Mouse (Mus musculus) spleen, adult 2 months (tissue): ENCODE measurements around the gene Lpin2. TPM values are rescaled to one million over a fixed set of nuclear protein-coding genes. Genes with fewer than 3 reads are reported as not detected.

Source experiments
- DNase-seq, 2 experiments: peaks; one replicate each; pipeline versions ENCODE4 v3.0.0 to v3.0.0-alpha.2; 2012 to 2021; ENCODE audit warnings: low spot score in 2 of 2, low read depth in 1 of 2
- H3K27ac ChIP-seq: fragments of 200-500 bp; 2 replicates; pipeline ENCODE4 v1.5.1; 2012; ENCODE audit warnings: low read length, inconsistent platforms; ENCODE audit not compliant: insufficient read depth
- H3K27me3 ChIP-seq: fragments of 200-500 bp; 2 replicates; pipeline ENCODE4 v1.6.1; 2012; ENCODE audit warnings: mild to moderate bottlenecking, moderate library complexity, low read length, inconsistent platforms; ENCODE audit not compliant: control insufficient read depth, insufficient read depth
- H3K36me3 ChIP-seq: fragments of 200-500 bp; 2 replicates; pipeline ENCODE4 v1.6.1; 2012; ENCODE audit warnings: mild to moderate bottlenecking, low read length, inconsistent platforms; ENCODE audit not compliant: control insufficient read depth, insufficient read depth
- H3K4me1 ChIP-seq: fragments of 200-500 bp; 2 replicates; pipeline ENCODE4 v1.6.1; 2011; ENCODE audit warnings: inconsistent platforms; ENCODE audit not compliant: control insufficient read depth, insufficient read depth, insufficient read length
- H3K4me3 ChIP-seq: fragments of 200-500 bp; 2 replicates; pipeline ENCODE4 v1.5.1; 2011; ENCODE audit warnings: mild to moderate bottlenecking, inconsistent platforms; ENCODE audit not compliant: insufficient read depth, insufficient read length; ENCODE audit errors: extremely low read depth
- CTCF ChIP-seq: fragments of 200-500 bp; IDR thresholded peaks from 2 replicates; pipeline ENCODE4 v1.5.1; 2011; ENCODE audit warnings: mild to moderate bottlenecking, inconsistent platforms; ENCODE audit not compliant: insufficient read depth, insufficient read length, insufficient replicate concordance; ENCODE audit errors: extremely low read depth
- POLR2A ChIP-seq: fragments of 200-500 bp; IDR thresholded peaks from 2 replicates; pipeline ENCODE4 v1.6.1; 2011; ENCODE audit warnings: low read depth, low read length, inconsistent platforms
- WGBS: fragments of 180-500 bp; shearing (Covaris S2); methylation state at CpG from one replicate; pipeline ENCODE4 v1.1.7; 2018; 5-methylcytosine and 5-hydroxymethylcytosine counted together
- polyA plus RNA-seq: library from polyadenylated mRNA; depleted of rRNA; stranded (reverse); fragments of >200 nt; gene quantifications from 2 replicates; pipeline ENCODE4 v1.2.3, GENCODE M21; 2012

Lpin2 gene
- polyA plus RNA-seq, 1 experiment, result 13.4 TPM

GRCm38 (mm10) chr17:71228651-71229050 lies 46.3 kb downstream of the Lpin2 start:
- H3K36me3 ChIP-seq, result peaks cover 14% of the 10 kb centered on the region
- TF ChIP-seq POLR2A (no peak), CTCF (no peak)
- H3K27ac ChIP-seq, result no peak overlapping the region
- 89% methylated on average over 7 of the region's 7 CpGs for WGBS
- peaks cover 9% of the 10 kb centered on the region for H3K4me1 ChIP-seq
- H3K27me3 ChIP-seq, result no peaks in the 10 kb centered on the region
- DNase-seq, result no peak
- H3K4me3 ChIP-seq, result no peak overlapping the region

GRCm38 (mm10) chr17:71230108-71230709 lies 47.8 kb downstream of the Lpin2 start:
- 84% methylated on average over 9 of the region's 9 CpGs for WGBS
- Histone ChIP-seq H3K27me3 (no peaks in the 10 kb centered on the region), H3K36me3 (peaks cover 16% of the 10 kb centered on the region), H3K27ac (no peak overlapping the region), H3K4me1 (peaks cover 1% of the 10 kb centered on the region; the same call in 1 of the 2 replicates), H3K4me3 (no peak overlapping the region)
- no peak for TF ChIP-seq POLR2A
- no peak for TF ChIP-seq CTCF
- DNase-seq, result no peak

- Histone ChIP-seq H3K27ac (no peak overlapping the region), H3K4me3 (no peak overlapping the region), H3K27me3 (no peaks in the 10 kb centered on the region), H3K4me1 (no peaks in the 10 kb centered on the region), H3K36me3 (peaks cover 20% of the 10 kb centered on the region)
- TF ChIP-seq POLR2A (no peak), CTCF (no peak)
- 79% methylated on average over 2 of the region's 2 CpGs for WGBS
- no peak for DNase-seq
Observed at GRCm38 (mm10) chr17:71231998-71232397, 49.6 kb downstream of the Lpin2 start.

GRCm38 (mm10) chr17:71233210-71233609 lies 50.9 kb downstream of the Lpin2 start:
- Histone ChIP-seq H3K4me1 (no peaks in the 10 kb centered on the region), H3K27ac (no peak overlapping the region), H3K4me3 (no peak overlapping the region), H3K36me3 (peaks cover 21% of the 10 kb centered on the region), H3K27me3 (no peaks in the 10 kb centered on the region)
- 93% methylated on average over 4 of the region's 4 CpGs for WGBS
- no peak for DNase-seq
- TF ChIP-seq CTCF (no peak), POLR2A (no peak)

- Histone ChIP-seq H3K27ac (no peak overlapping the region; the same call in 1 of the 2 replicates), H3K4me1 (no peaks in the 10 kb centered on the region), H3K36me3 (peaks cover 24% of the 10 kb centered on the region), H3K27me3 (no peaks in the 10 kb centered on the region), H3K4me3 (no peak overlapping the region)
- DNase-seq, result no peak
- 94% methylated on average over 12 of the region's 12 CpGs for WGBS
- TF ChIP-seq CTCF (no peak), POLR2A (no peak)
Observed at GRCm38 (mm10) chr17:71234041-71234594, 51.8 kb downstream of the Lpin2 start.

- H3K4me1 ChIP-seq, result no peaks in the 10 kb centered on the region
- TF ChIP-seq POLR2A (no peak), CTCF (no peak)
- no peak overlapping the region for H3K4me3 ChIP-seq
- peaks cover 24% of the 10 kb centered on the region for H3K36me3 ChIP-seq
- no peaks in the 10 kb centered on the region for H3K27me3 ChIP-seq
- no peak for DNase-seq
- 83% methylated on average over 12 of the region's 12 CpGs for WGBS
- H3K27ac ChIP-seq, result peak overlapping the region; percentile 64; the same call in 1 of the 2 replicates
Observed at GRCm38 (mm10) chr17:71235229-71235958, 53.0 kb downstream of the Lpin2 start.
